Comparison of ENCODE assay signal across 28 mouse cellular contexts in genomic region chr5:71828342-71828741, GRCm38 (mm10).
DNase-seq lines count a peak whose midpoint lies in the region; ATAC-seq and TF ChIP-seq lines count a peak whose summit lies in the region.
"Had no signal": no experiment of that assay in that cellular context is flagged by ENCODE, and none has a peak within 500 bp of the region (broad histone marks: within the 10 kb centered on the region; RNA-seq: fewer than 3 reads in every experiment).

No protein-coding gene starts in this region.

- no peak for TF ChIP-seq POLR2A in cortical plate, adult 2 months (IDR thresholded peaks at IDR 0.05; ENCODE audit: extremely low read depth, insufficient read depth, low read length)

- no peaks in the 10 kb centered on the region for H3K9me3 ChIP-seq in forebrain, embryonic 15.5 days
- no peaks in the 10 kb centered on the region for H3K9me3 ChIP-seq in forebrain, embryonic 13.5 days (replicated peaks)
- H3K9me3 ChIP-seq: G1E; heart, embryonic 13.5 days; hindbrain, embryonic 10.5 days; hindbrain, embryonic 15.5 days; limb, embryonic 13.5 days; lung, embryonic 15.5 days; midbrain, embryonic 10.5 days; neural tube, embryonic 13.5 days had no signal

- peak in 1 of 2 experiments; percentile 16 for DNase-seq in layer of hippocampus, adult 2 months (ENCODE audit: low spot score in 2 of 2)
- no peak for DNase-seq in layer of hippocampus, postnatal 10 days (ENCODE audit: low spot score in 2 of 2)
- peak; percentile 21 for DNase-seq in right cerebral cortex, adult 18-20 months
- DNase-seq in right cerebral cortex, postnatal 4 days: no peak
- DNase-seq in cerebellum, postnatal 10 days: no peak
- DNase-seq: adrenal gland, adult 8-10 months; cerebellum, adult 11-12 months; cerebellum, adult 9-11 months; gastrocnemius, postnatal 10 days; heart, postnatal 10 days; kidney, adult 11 months; kidney, postnatal 14 days; thymus, postnatal 14 days had no signal

- no peak overlapping the region for H3K27ac ChIP-seq in forebrain, embryonic 15.5 days (replicated peaks)
- no peak overlapping the region for H3K27ac ChIP-seq in forebrain, embryonic 13.5 days
- peak overlapping the region; percentile 66 for H3K27ac ChIP-seq in layer of hippocampus, adult 2 months
- H3K27ac ChIP-seq in cortical plate, adult 2 months (ENCODE audit: insufficient read depth, low read length): peak overlapping the region; percentile 15; the same call in 1 of the 2 replicates
- H3K27ac ChIP-seq: heart, embryonic 13.5 days; hindbrain, embryonic 10.5 days; hindbrain, embryonic 15.5 days; limb, embryonic 13.5 days; lung, embryonic 15.5 days; midbrain, embryonic 10.5 days; neural tube, embryonic 13.5 days had no signal

- no peaks in the 10 kb centered on the region for H3K36me3 ChIP-seq in forebrain, embryonic 15.5 days
- no peaks in the 10 kb centered on the region for H3K36me3 ChIP-seq in forebrain, embryonic 13.5 days (ENCODE audit: poor library complexity, severe bottlenecking)
- H3K36me3 ChIP-seq: G1E; heart, embryonic 13.5 days; hindbrain, embryonic 10.5 days; hindbrain, embryonic 15.5 days; limb, embryonic 13.5 days; lung, embryonic 15.5 days; midbrain, embryonic 10.5 days; neural tube, embryonic 13.5 days had no signal

- peak; percentile 55; the same call in 1 of the 2 replicates for ATAC-seq in forebrain, embryonic 15.5 days (replicated peaks)
- no peak for ATAC-seq in forebrain, embryonic 13.5 days
- ATAC-seq: inflammation-experienced regulatory T-cells, adult 6 months had no signal

- H3K4me2 ChIP-seq in forebrain, embryonic 15.5 days (replicated peaks): no peak overlapping the region
- H3K4me2 ChIP-seq in forebrain, embryonic 13.5 days: no peak overlapping the region
- H3K4me2 ChIP-seq: heart, embryonic 13.5 days; hindbrain, embryonic 15.5 days; limb, embryonic 13.5 days; liver, embryonic 11.5 days; lung, embryonic 15.5 days; neural tube, embryonic 13.5 days had no signal

- no peaks in the 10 kb centered on the region for H3K4me1 ChIP-seq in forebrain, embryonic 15.5 days
- no peaks in the 10 kb centered on the region for H3K4me1 ChIP-seq in forebrain, embryonic 13.5 days
- no peaks in the 10 kb centered on the region; the same call in 1 of the 2 replicates for H3K4me1 ChIP-seq in cortical plate, adult 2 months (ENCODE audit: control insufficient read depth, insufficient read depth, low read length)
- H3K4me1 ChIP-seq: heart, embryonic 13.5 days; hindbrain, embryonic 10.5 days; hindbrain, embryonic 15.5 days; limb, embryonic 13.5 days; lung, embryonic 15.5 days; midbrain, embryonic 10.5 days; neural tube, embryonic 13.5 days had no signal

- no peaks in the 10 kb centered on the region for H3K27me3 ChIP-seq in forebrain, embryonic 15.5 days
- no peaks in the 10 kb centered on the region for H3K27me3 ChIP-seq in forebrain, embryonic 13.5 days
- H3K27me3 ChIP-seq: heart, embryonic 13.5 days; hindbrain, embryonic 15.5 days; limb, embryonic 13.5 days; lung, embryonic 15.5 days; neural tube, embryonic 13.5 days had no signal

- no peak overlapping the region for H3K9ac ChIP-seq in forebrain, embryonic 15.5 days (replicated peaks)
- no peak overlapping the region for H3K9ac ChIP-seq in forebrain, embryonic 13.5 days
- H3K9ac ChIP-seq: heart, embryonic 13.5 days; hindbrain, embryonic 15.5 days; limb, embryonic 13.5 days; lung, embryonic 15.5 days; neural tube, embryonic 13.5 days had no signal

- H3K4me3 ChIP-seq in forebrain, embryonic 15.5 days: no peak overlapping the region
- H3K4me3 ChIP-seq in forebrain, embryonic 13.5 days: no peak overlapping the region
- H3K4me3 ChIP-seq in layer of hippocampus, adult 2 months: no peak overlapping the region
- H3K4me3 ChIP-seq in cortical plate, adult 2 months (ENCODE audit: insufficient read depth, low read length): no peak overlapping the region
- H3K4me3 ChIP-seq: erythroblast, embryonic 14.5 days; heart, embryonic 13.5 days; hindbrain, embryonic 10.5 days; hindbrain, embryonic 15.5 days; limb, embryonic 13.5 days; lung, embryonic 15.5 days; midbrain, embryonic 10.5 days; myocyte; neural tube, embryonic 13.5 days had no signal

- TF ChIP-seq CTCF in layer of hippocampus, adult 2 months (conservative IDR thresholded peaks at IDR 0.05): no peak
- no peak for TF ChIP-seq CTCF in cortical plate, adult 2 months (IDR thresholded peaks at IDR 0.05; ENCODE audit: extremely low read depth, insufficient read depth, low read length)

Comparison
In these comparisons a context has a peak if more than half of its experiments do, and no peak if none do; other contexts are left out.
1. H3K27ac ChIP-seq: peak in layer of hippocampus, adult 2 months (single experiment) and cortical plate, adult 2 months (single experiment); none in forebrain, embryonic 15.5 days (single experiment) and forebrain, embryonic 13.5 days (single experiment).